In the genomic region with DNA sequence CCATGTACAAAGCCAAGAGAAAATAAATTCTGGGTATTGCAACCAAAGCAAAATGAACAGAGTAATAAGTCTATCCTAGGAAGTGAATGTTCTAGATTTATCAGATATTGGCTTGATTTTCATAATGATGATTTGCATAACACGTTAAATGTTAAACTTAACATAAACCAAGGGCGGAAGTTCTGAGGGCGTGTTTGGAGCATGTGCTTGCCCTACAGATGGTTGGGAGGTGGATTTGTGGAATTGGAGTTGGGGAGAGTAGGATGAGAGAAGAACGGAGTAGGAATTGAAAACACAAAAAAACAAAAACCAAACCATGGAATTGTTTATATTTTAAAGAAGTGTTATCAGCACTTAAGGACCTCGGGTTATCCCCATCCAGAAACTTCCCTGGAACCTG, we compare ENCODE assay signal across 8 mouse cellular contexts. TPM values are rescaled to one million over a fixed set of nuclear protein-coding genes. Genes with fewer than 3 reads are reported as not detected.
A peak's percentile ranks its signal among the peaks of the same experiment; 100 is the strongest.
DNase-seq lines count a peak whose midpoint lies in the region; ATAC-seq and TF ChIP-seq lines count a peak whose summit lies in the region.

No protein-coding gene starts in this region.

- no peak for TF ChIP-seq POLR2A in CH12.LX (IDR thresholded peaks at IDR 0.05; ENCODE audit: low read depth, low read length)

- H3K4me3 ChIP-seq in heart, embryonic 10.5 days = peak overlapping the region; percentile 67
- H3K4me3 ChIP-seq in CH12.LX (replicated peaks in 1 of 3; ENCODE audit: low read depth in 2 of 3, low read length in 2 of 3, poor library complexity in 1 of 3) = peak overlapping the region in 2 of 3 experiments; percentile 49 to 72
- H3K4me3 ChIP-seq in forebrain, embryonic 16.5 days (replicated peaks; ENCODE audit: low read length) = peak overlapping the region; percentile 62
- peak overlapping the region in 1 of 2 experiments; percentile 84; a peak in 2 of 4 replicates for H3K4me3 ChIP-seq in liver, embryonic 14.5 days (ENCODE audit: insufficient read depth in 1 of 2, low read depth in 2 of 2, low read length in 2 of 2)

- intact Hi-C loops in heart, postnatal 14 days (cut with DNase I) = no loop called here

- H3K9ac ChIP-seq in CH12.LX (ENCODE audit: insufficient read depth, low read depth) = peak overlapping the region; percentile 56
- peak overlapping the region; percentile 78; the same call in 1 of the 2 replicates for H3K9ac ChIP-seq in forebrain, embryonic 16.5 days (replicated peaks; ENCODE audit: low read depth, low read length)
- H3K9ac ChIP-seq in liver, embryonic 14.5 days (replicated peaks) = peak overlapping the region; percentile 81

- no peaks in the 10 kb centered on the region for H3K4me1 ChIP-seq in heart, embryonic 10.5 days
- peaks cover 0 to 17% of the 10 kb centered on the region in 2 experiments; a peak in 1 of 4 replicates for H3K4me1 ChIP-seq in CH12.LX (ENCODE audit: control insufficient read depth in 1 of 2, insufficient read depth in 2 of 2)
- H3K4me1 ChIP-seq in forebrain, embryonic 16.5 days (replicated peaks; ENCODE audit: control insufficient read depth, insufficient read depth, low read length) = 0 out of 2 replicates have a peak, but pooled peaks cover 4% of the 10 kb centered on the region
- H3K4me1 ChIP-seq in liver, embryonic 14.5 days (replicated peaks; ENCODE audit: control insufficient read depth in 2 of 2, insufficient read depth in 2 of 2, low read length in 1 of 2) = 0 out of 4 replicates have a peak, but pooled peaks cover 0 to 2% of the 10 kb centered on the region in 2 experiments

- no peaks in the 10 kb centered on the region for H3K27me3 ChIP-seq in heart, embryonic 10.5 days (ENCODE audit: insufficient read depth, poor library complexity, severe bottlenecking)
- no peaks in the 10 kb centered on the region for H3K27me3 ChIP-seq in CH12.LX (replicated peaks)
- H3K27me3 ChIP-seq in forebrain, embryonic 16.5 days (replicated peaks; ENCODE audit: control insufficient read depth, insufficient read depth, low read length) = no peaks in the 10 kb centered on the region
- H3K27me3 ChIP-seq in liver, embryonic 14.5 days (ENCODE audit: control insufficient read depth, insufficient read depth, low read length) = no peaks in the 10 kb centered on the region

- no peak for TF ChIP-seq CTCF in CH12.LX (conservative IDR thresholded peaks at IDR 0.05 in 1 of 2, IDR thresholded peaks at IDR 0.05 in 1 of 2; ENCODE audit: low read depth in 2 of 2, low read length in 2 of 2)
- no peak for TF ChIP-seq CTCF in liver, embryonic 14.5 days (IDR thresholded peaks at IDR 0.05; ENCODE audit: low read depth)

- peak overlapping the region; percentile 78; the same call in 1 of the 2 replicates for H3K4me2 ChIP-seq in CH12.LX (ENCODE audit: insufficient read depth, low read depth, poor library complexity, severe bottlenecking)
- H3K4me2 ChIP-seq in forebrain, embryonic 16.5 days (ENCODE audit: low read length) = peak overlapping the region; percentile 54
- peak overlapping the region; percentile 71 for H3K4me2 ChIP-seq in liver, embryonic 14.5 days (ENCODE audit: low read depth)

- DNase-seq in heart, embryonic 10.5 days (ENCODE audit: low spot score) = no peak
- no peak for DNase-seq in heart, postnatal 14 days
- DNase-seq in CH12.LX (ENCODE audit: extremely low read depth) = no peak
- DNase-seq in liver, embryonic 14.5 days (ENCODE audit: low read depth in 3 of 3, low spot score in 3 of 3) = no peak
- no peak for DNase-seq in ovary, postnatal 10 days (ENCODE audit: low spot score)
- no peak for DNase-seq in ovary, postnatal 14 days (ENCODE audit: low spot score)

- H3K79me2 ChIP-seq in CH12.LX (replicated peaks; ENCODE audit: control insufficient read depth, extremely low read depth, insufficient read depth, poor library complexity, severe bottlenecking) = no peaks in the 10 kb centered on the region; the same call in 1 of the 2 replicates

- no peaks in the 10 kb centered on the region for H3K9me3 ChIP-seq in heart, embryonic 10.5 days
- H3K9me3 ChIP-seq in CH12.LX (replicated peaks; ENCODE audit: low read length) = no peaks in the 10 kb centered on the region
- H3K9me3 ChIP-seq in forebrain, embryonic 16.5 days (ENCODE audit: control insufficient read depth, low read length) = no peaks in the 10 kb centered on the region
- no peaks in the 10 kb centered on the region for H3K9me3 ChIP-seq in liver, embryonic 14.5 days (ENCODE audit: control insufficient read depth, low read length)

- 76% methylated on average over 5 of the region's 5 CpGs for WGBS in heart, embryonic 10.5 days
- WGBS in forebrain, embryonic 16.5 days = 70% methylated on average over 5 of the region's 5 CpGs
- WGBS in liver, embryonic 14.5 days (ENCODE audit: insufficient replicate concordance) = 52% methylated on average over 5 of the region's 5 CpGs

- no peaks in the 10 kb centered on the region for H3K36me3 ChIP-seq in heart, embryonic 10.5 days
- peaks cover 0 to 2% of the 10 kb centered on the region in 2 experiments for H3K36me3 ChIP-seq in CH12.LX (replicated peaks in 1 of 2; ENCODE audit: control insufficient read depth in 1 of 2, insufficient read depth in 1 of 2, low read length in 1 of 2)
- no peaks in the 10 kb centered on the region for H3K36me3 ChIP-seq in forebrain, embryonic 16.5 days (ENCODE audit: control insufficient read depth, insufficient read depth)
- no peaks in the 10 kb centered on the region for H3K36me3 ChIP-seq in liver, embryonic 14.5 days (replicated peaks; ENCODE audit: control insufficient read depth, insufficient read depth, low read depth)

- no peak for TF ChIP-seq EP300 in CH12.LX (IDR thresholded peaks at IDR 0.05; ENCODE audit: low read length)
- TF ChIP-seq EP300 in liver, embryonic 14.5 days (IDR thresholded peaks at IDR 0.05; ENCODE audit: low read depth) = no peak

- TF ChIP-seq RAD21 in CH12.LX (IDR thresholded peaks at IDR 0.05; ENCODE audit: low read depth, low read length) = no peak

- ATAC-seq in forebrain, embryonic 16.5 days = no peak
- ATAC-seq in liver, embryonic 14.5 days (ENCODE audit: insufficient read depth) = no peak
- no peak for ATAC-seq in monocyte, adult 5-6 weeks (replicated peaks; ENCODE audit: insufficient number of reproducible peaks, low FRiP score, low TSS enrichment, poor library complexity, severe bottlenecking)

- H3K27ac ChIP-seq in heart, embryonic 10.5 days = peak overlapping the region; percentile 85; the same call in 1 of the 2 replicates
- no peak overlapping the region for H3K27ac ChIP-seq in CH12.LX (ENCODE audit: insufficient read depth, low read depth)
- no peak overlapping the region for H3K27ac ChIP-seq in forebrain, embryonic 16.5 days (ENCODE audit: low read length)
- H3K27ac ChIP-seq in liver, embryonic 14.5 days = no peak overlapping the region

- in situ Hi-C loops in CH12.LX (cut with MboI; ENCODE audit: low pct_ligation_motif_present, low pct_unique_long_range_greater_than_20kb, low sequenced_read_pairs) = no loop called here

- dilution Hi-C loops in CH12.LX (cut with MboI; ENCODE audit: extremely low pct_ligation_motif_present, extremely low pct_unique_long_range_greater_than_20kb, low sequenced_read_pairs) = no loop called here

TF ChIP-seq in CH12.LX, 34 proteins besides CTCF, POLR2A, EP300 and RAD21:
- no peak for TF ChIP-seq MAFK (IDR thresholded peaks at IDR 0.05; ENCODE audit: insufficient replicate concordance, low read length)
- no peak for TF ChIP-seq ZC3H11A (IDR thresholded peaks at IDR 0.05; ENCODE audit: low read depth, low read length)
- no peak for TF ChIP-seq TCF12 (IDR thresholded peaks at IDR 0.05; ENCODE audit: low read depth, low read length)
- TF ChIP-seq USF1 (IDR thresholded peaks at IDR 0.05; ENCODE audit: low read depth, low read length) = no peak
- no peak for TF ChIP-seq CHD2 (IDR thresholded peaks at IDR 0.05; ENCODE audit: low read length)
- TF ChIP-seq MXI1 (IDR thresholded peaks at IDR 0.05; ENCODE audit: low read depth, low read length) = no peak
- TF ChIP-seq ZKSCAN1 (IDR thresholded peaks at IDR 0.05; ENCODE audit: borderline replicate concordance, low read depth, low read length) = no peak
- no peak for TF ChIP-seq E2F4 (IDR thresholded peaks at IDR 0.05; ENCODE audit: insufficient replicate concordance, low read depth, low read length)
- TF ChIP-seq NRF1 (IDR thresholded peaks at IDR 0.05; ENCODE audit: low read depth, low read length) = no peak
- no peak for TF ChIP-seq CHD1 (IDR thresholded peaks at IDR 0.05; ENCODE audit: low read depth, low read length)
- no peak for TF ChIP-seq JUND (conservative IDR thresholded peaks at IDR 0.05; ENCODE audit: low read depth, low read length)
- no peak for TF ChIP-seq UBTF (IDR thresholded peaks at IDR 0.05; ENCODE audit: low read depth, low read length)
- TF ChIP-seq POLR2AphosphoS2 (IDR thresholded peaks at IDR 0.05; ENCODE audit: low read depth, low read length) = no peak
- TF ChIP-seq MYC (IDR thresholded peaks at IDR 0.05; ENCODE audit: low read depth, low read length) = no peak
- TF ChIP-seq ELF1 (IDR thresholded peaks at IDR 0.05; ENCODE audit: low read depth, low read length) = no peak

RNA-seq across cellular contexts. Expression of gene Mtmr1, which starts 0.5 kb away (rescaled TPM):
- 7.1 and 8.9 TPM in 2 replicates for polyA plus RNA-seq in heart, embryonic 10.5 days (2016; fragmentation: Nextera tagmentation; extraction: Ambion mirVana)
- 10 to 100 TPM; 25.4 to 27.2 TPM for total RNA-seq in heart, postnatal 14 days (2021)
- total RNA-seq in CH12.LX (2012; rRNA removed) (17.2 and 17.5 TPM in 2 replicates), CH12.LX (2014; rRNA removed) (35.3 and 43.4 TPM in 2 replicates)
- polyA plus RNA-seq in CH12.LX (2012; ENCODE audit: insufficient read length, low read depth) = 15.3 and 15.6 TPM in 2 replicates
- 18.2 and 19.3 TPM in 2 replicates for polyA plus RNA-seq in forebrain, embryonic 16.5 days (2015; fragmentation: Nextera tagmentation; extraction: Ambion mirVana)
- 2.3 and 2.8 TPM in 2 replicates for polyA plus RNA-seq in liver, embryonic 14.5 days (2012; rRNA removed)
- polyA plus RNA-seq in liver, embryonic 14.5 days (2014; fragmentation: Nextera tagmentation; extraction: Ambion mirVana) = 6.4 and 6.8 TPM in 2 replicates
- 36.1 to 66.1 TPM (median 41.8 TPM) in 3 replicates for total RNA-seq in monocyte, adult 5-6 weeks (2017)
